Mouse (Mus musculus): ENCODE measurements at regions not wholly inside any gene's neighbourhood (a gene's known extent, or its start where the extent isn't known, plus 50 kb on each side); places are given as distances from the start of the nearest gene placed in this dataset.

DNA sequence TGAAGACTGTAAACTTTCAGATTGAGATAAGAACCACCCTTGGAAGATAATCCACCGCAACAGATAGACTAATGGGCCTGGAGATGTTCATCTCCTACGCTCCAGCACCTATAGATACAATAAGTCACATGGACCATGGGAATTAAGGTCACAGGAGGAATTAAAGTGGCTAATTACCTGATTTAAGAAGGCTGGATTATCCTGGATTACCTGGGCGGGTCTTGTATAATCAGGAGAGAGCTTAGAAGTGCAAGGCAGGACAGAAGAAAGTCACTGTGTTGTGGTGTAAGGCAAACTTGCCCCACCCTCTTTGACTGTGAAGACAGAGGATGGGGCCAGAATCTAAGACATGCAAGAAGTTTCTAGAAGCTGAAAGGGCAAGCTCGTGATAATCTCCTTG is 61.0 kb upstream of the Maf start:
- no peak overlapping the region for H3K9ac ChIP-seq (ENCODE audit: low read depth, low read length)
- H3K4me3 ChIP-seq (ENCODE audit: low read depth, low read length): no peak overlapping the region
- no peak for ATAC-seq
- H3K9me3 ChIP-seq (ENCODE audit: control insufficient read depth): no peaks in the 10 kb centered on the region
- no peaks in the 10 kb centered on the region for H3K36me3 ChIP-seq (ENCODE audit: control insufficient read depth, insufficient read depth)
- 87% methylated on average over 4 of the region's 4 CpGs for WGBS
- peaks cover 10% of the 10 kb centered on the region for H3K4me1 ChIP-seq (replicated peaks; ENCODE audit: control insufficient read depth, insufficient read depth, low read length)
- no peak overlapping the region for H3K4me2 ChIP-seq (replicated peaks; ENCODE audit: low read depth)
- no peaks in the 10 kb centered on the region for H3K27me3 ChIP-seq (replicated peaks; ENCODE audit: control insufficient read depth, insufficient read depth, low read length)
- no peak for TF ChIP-seq CTCF (IDR thresholded peaks at IDR 0.05; ENCODE audit: low read depth)
- no peak overlapping the region for H3K27ac ChIP-seq (ENCODE audit: low read depth, low read length)

DNA sequence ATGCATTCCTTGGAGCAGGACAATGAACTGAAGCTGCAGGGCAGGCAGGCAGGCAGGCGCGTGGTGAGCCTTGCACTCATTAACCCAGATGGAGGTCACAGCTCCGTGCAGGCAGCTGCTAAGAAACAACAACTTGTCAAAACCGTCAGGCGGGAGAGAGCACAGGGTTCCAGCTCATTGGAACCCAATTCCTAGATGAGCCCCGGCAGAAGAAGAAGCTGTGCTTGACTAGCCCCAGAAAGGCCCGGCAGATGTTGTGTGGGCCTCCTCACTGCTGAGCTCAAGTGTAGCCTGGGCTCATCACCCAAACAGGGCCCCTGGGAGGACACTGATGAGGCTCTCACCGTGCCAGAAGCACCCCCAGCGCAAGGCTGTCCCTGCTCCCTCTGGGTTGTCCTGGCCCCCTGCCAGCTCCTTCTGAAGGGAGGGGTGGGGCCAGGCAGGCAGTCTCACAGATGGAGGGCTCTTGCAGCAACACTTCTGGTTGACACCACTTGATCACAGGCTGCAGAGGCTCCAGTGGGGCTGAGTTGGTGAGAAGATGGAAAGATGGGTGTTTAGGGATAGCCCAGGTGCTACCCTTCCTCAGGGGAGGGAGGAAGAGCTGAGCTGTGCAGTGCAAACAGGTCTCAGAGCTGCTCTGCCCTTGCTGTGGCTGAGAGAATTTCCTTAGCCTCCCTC is 58.8 kb upstream of the Maf start:
- Histone ChIP-seq H3K36me3 (ENCODE audit: control insufficient read depth, insufficient read depth) (no peaks in the 10 kb centered on the region), H3K27me3 (replicated peaks; ENCODE audit: control insufficient read depth, insufficient read depth, low read length) (no peaks in the 10 kb centered on the region), H3K9ac (ENCODE audit: low read depth, low read length) (no peak overlapping the region), H3K9me3 (ENCODE audit: control insufficient read depth) (no peaks in the 10 kb centered on the region), H3K4me1 (replicated peaks; ENCODE audit: control insufficient read depth, insufficient read depth, low read length) (peaks cover 7% of the 10 kb centered on the region), H3K4me2 (replicated peaks; ENCODE audit: low read depth) (peak overlapping the region; percentile 17; the same call in 1 of the 2 replicates), H3K4me3 (ENCODE audit: low read depth, low read length) (no peak overlapping the region), H3K27ac (ENCODE audit: low read depth, low read length) (no peak overlapping the region)
- WGBS: 5% methylated on average over 9 of the region's 9 CpGs
- ATAC-seq: peak; percentile 64
- TF ChIP-seq CTCF (IDR thresholded peaks at IDR 0.05; ENCODE audit: low read depth): no peak

GRCm38 (mm10) chr8:115764551-115764950 is 57.0 kb upstream of the Maf start:
- H3K9me3 ChIP-seq (ENCODE audit: control insufficient read depth): no peaks in the 10 kb centered on the region
- no peak overlapping the region for H3K27ac ChIP-seq (ENCODE audit: low read depth, low read length)
- no peaks in the 10 kb centered on the region for H3K36me3 ChIP-seq (ENCODE audit: control insufficient read depth, insufficient read depth)
- no peaks in the 10 kb centered on the region for H3K27me3 ChIP-seq (replicated peaks; ENCODE audit: control insufficient read depth, insufficient read depth, low read length)
- H3K9ac ChIP-seq (ENCODE audit: low read depth, low read length): no peak overlapping the region
- H3K4me1 ChIP-seq (replicated peaks; ENCODE audit: control insufficient read depth, insufficient read depth, low read length): peaks cover 7% of the 10 kb centered on the region
- TF ChIP-seq CTCF (IDR thresholded peaks at IDR 0.05; ENCODE audit: low read depth): no peak
- ATAC-seq: no peak
- no peak overlapping the region for H3K4me2 ChIP-seq (replicated peaks; ENCODE audit: low read depth)
- WGBS: 85% methylated on average over 4 of the region's 4 CpGs
- no peak overlapping the region for H3K4me3 ChIP-seq (ENCODE audit: low read depth, low read length)

- 80% methylated on average over 1 of the region's 1 CpGs for WGBS
- Histone ChIP-seq H3K9ac (ENCODE audit: low read depth, low read length) (no peak overlapping the region), H3K4me2 (replicated peaks; ENCODE audit: low read depth) (no peak overlapping the region), H3K27ac (ENCODE audit: low read depth, low read length) (peak overlapping the region; percentile 22; the same call in 1 of the 2 replicates), H3K9me3 (ENCODE audit: control insufficient read depth) (no peaks in the 10 kb centered on the region), H3K36me3 (ENCODE audit: control insufficient read depth, insufficient read depth) (no peaks in the 10 kb centered on the region), H3K27me3 (replicated peaks; ENCODE audit: control insufficient read depth, insufficient read depth, low read length) (no peaks in the 10 kb centered on the region), H3K4me1 (replicated peaks; ENCODE audit: control insufficient read depth, insufficient read depth, low read length) (0 out of 2 replicates have a peak, but pooled peaks cover 8% of the 10 kb centered on the region), H3K4me3 (ENCODE audit: low read depth, low read length) (no peak overlapping the region)
- peak; percentile 84 for ATAC-seq
- no peak for TF ChIP-seq CTCF (IDR thresholded peaks at IDR 0.05; ENCODE audit: low read depth)
These were observed 50.4 kb upstream of the Maf start for GRCm38 (mm10) chr8:115758011-115758410.

Measured in intestine, postnatal 0 days (tissue).